8 mouse cellular contexts compared by ENCODE assay signal in the genomic region with DNA sequence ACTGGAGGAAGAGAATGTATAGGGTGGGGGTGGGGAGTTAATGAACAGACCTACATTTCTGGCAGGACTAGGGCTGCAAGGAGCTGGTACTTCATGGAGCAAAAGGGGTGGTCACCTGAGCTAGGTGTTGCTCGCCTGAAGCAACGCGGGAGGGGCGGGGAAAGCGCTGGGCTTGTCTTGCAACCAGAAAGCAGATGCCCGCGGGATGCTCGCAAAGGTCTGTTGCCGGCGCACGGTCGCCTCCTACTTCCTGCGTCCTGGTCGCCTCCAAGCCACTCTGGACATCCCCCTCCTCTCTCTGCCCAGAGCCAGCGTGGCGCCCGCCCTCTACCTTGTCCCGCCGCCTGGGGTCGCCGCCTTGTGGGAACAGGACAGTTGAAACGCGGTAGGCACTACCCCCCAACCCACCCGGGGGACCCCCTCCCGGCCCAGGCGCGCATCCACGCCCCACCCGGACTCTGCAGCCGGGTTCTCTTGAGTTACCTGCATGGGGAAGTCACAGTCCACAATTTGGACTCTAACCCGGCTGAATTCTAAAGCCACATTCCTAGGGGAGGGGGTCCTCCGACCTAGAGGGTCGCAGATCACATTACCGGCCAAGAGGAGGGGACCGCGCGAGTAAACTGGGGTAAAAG. TPM values are rescaled to one million over a fixed set of nuclear protein-coding genes. Genes with fewer than 3 reads are reported as not detected.
A peak's percentile ranks its signal among the peaks of the same experiment; 100 is the strongest.
DNase-seq lines count a peak whose midpoint lies in the region; ATAC-seq and TF ChIP-seq lines count a peak whose summit lies in the region.

No protein-coding gene starts in this region.

- peak overlapping the region; percentile 100 for H3K4me2 ChIP-seq in hindbrain, embryonic 16.5 days (ENCODE audit: low read length)

- WGBS in hindbrain, embryonic 16.5 days, result under 1% methylated on average over 36 of the region's 37 CpGs
- WGBS in liver, adult 2 months, result 3% methylated on average over 37 of the region's 37 CpGs

- ATAC-seq in hindbrain, embryonic 16.5 days, result peak; percentile 63

- DNase-seq in left cerebral cortex, adult 2 months (ENCODE audit: extremely low spot score in 1 of 2, low spot score in 2 of 2), result peak; percentile 15 to 19
- no peak for DNase-seq in left cerebral cortex, postnatal 36 days (ENCODE audit: low spot score in 2 of 2)
- DNase-seq in adrenal gland, postnatal 10 days, result peak; percentile 44
- no peak for DNase-seq in liver, adult 2 months (ENCODE audit: extremely low read depth, low read depth, low spot score)
- peak; percentile 46 for DNase-seq in naive thymus-derived CD4-positive, alpha-beta T cell, adult 2 months (ENCODE audit: low read depth)
- peak; percentile 25 for DNase-seq in urinary bladder, adult 2 months (ENCODE audit: low spot score)

- H3K36me3 ChIP-seq in hindbrain, embryonic 16.5 days (ENCODE audit: control insufficient read depth, insufficient read depth, low read length), result 0 out of 2 replicates have a peak, but pooled peaks cover 2% of the 10 kb centered on the region
- H3K36me3 ChIP-seq in liver, adult 2 months (ENCODE audit: control insufficient read depth, insufficient read depth, low read length), result peaks cover 2% of the 10 kb centered on the region; the same call in 1 of the 2 replicates

- 0 out of 2 replicates have a peak, but pooled peaks have one; percentile 20 for TF ChIP-seq POLR2A in embryonic fibroblast, embryonic 13.5 days (IDR thresholded peaks at IDR 0.05; ENCODE audit: low read depth, low read length)
- TF ChIP-seq POLR2A in liver, adult 2 months (IDR thresholded peaks at IDR 0.05; ENCODE audit: extremely low read depth, insufficient read depth, low read length), result no peak

- H3K4me3 ChIP-seq in left cerebral cortex, adult 2 months, result peak overlapping the region; percentile 84
- H3K4me3 ChIP-seq in embryonic fibroblast, embryonic 13.5 days (ENCODE audit: insufficient read depth, low read length), result peak overlapping the region; percentile 83
- peak overlapping the region; percentile 99 for H3K4me3 ChIP-seq in hindbrain, embryonic 16.5 days (ENCODE audit: low read length)
- H3K4me3 ChIP-seq in liver, adult 2 months (ENCODE audit: insufficient read depth, low read depth, low read length), result peak overlapping the region; percentile 96

- H3K9me3 ChIP-seq in hindbrain, embryonic 16.5 days (ENCODE audit: control insufficient read depth, low read length), result no peaks in the 10 kb centered on the region

- H3K79me2 ChIP-seq in liver, adult 2 months (ENCODE audit: control insufficient read depth, insufficient read depth, low read length), result peaks cover 12% of the 10 kb centered on the region

- H3K9ac ChIP-seq in hindbrain, embryonic 16.5 days (ENCODE audit: low read depth, low read length), result peak overlapping the region; percentile 91
- H3K9ac ChIP-seq in liver, adult 2 months (ENCODE audit: low read depth, low read length), result peak overlapping the region; percentile 79

- no peak; the same call in 1 of the 2 replicates for TF ChIP-seq CTCF in left cerebral cortex, adult 2 months (IDR thresholded peaks at IDR 0.05)
- TF ChIP-seq CTCF in embryonic fibroblast, embryonic 13.5 days (IDR thresholded peaks at IDR 0.05; ENCODE audit: borderline replicate concordance, insufficient read depth, low read length), result no peak
- TF ChIP-seq CTCF in liver, adult 2 months (IDR thresholded peaks at IDR 0.05; ENCODE audit: low read depth, low read length), result 0 out of 2 replicates have a peak, but pooled peaks have one; percentile 2

- intact Hi-C loops in left cerebral cortex, adult 2 months (cut with DNase I), result no loop called here
- intact Hi-C loops in left cerebral cortex, postnatal 36 days (cut with DNase I), result loop anchor here (5.0 kb wide), 1 partner anchor 34 kb away; no protein-coding TSS in a partner anchor

- no peaks in the 10 kb centered on the region; the same call in 1 of the 2 replicates for H3K4me1 ChIP-seq in embryonic fibroblast, embryonic 13.5 days (ENCODE audit: control insufficient read depth, insufficient read depth, low read length)
- peaks cover 9% of the 10 kb centered on the region for H3K4me1 ChIP-seq in hindbrain, embryonic 16.5 days (ENCODE audit: control insufficient read depth, insufficient read depth, low read depth, low read length)
- peaks cover 3% of the 10 kb centered on the region; the same call in 1 of the 2 replicates for H3K4me1 ChIP-seq in liver, adult 2 months (ENCODE audit: control insufficient read depth, insufficient read depth, low read length)

- H3K27ac ChIP-seq in left cerebral cortex, adult 2 months, result no peak overlapping the region; the same call in 1 of the 2 replicates
- H3K27ac ChIP-seq in embryonic fibroblast, embryonic 13.5 days (ENCODE audit: insufficient read depth, low read length), result no peak overlapping the region
- peak overlapping the region; percentile 19 for H3K27ac ChIP-seq in hindbrain, embryonic 16.5 days (ENCODE audit: low read depth, low read length)
- H3K27ac ChIP-seq in liver, adult 2 months (replicated peaks; ENCODE audit: insufficient read depth, low read depth, low read length), result no peak overlapping the region

- H3K27me3 ChIP-seq in hindbrain, embryonic 16.5 days (replicated peaks; ENCODE audit: control insufficient read depth, insufficient read depth, low read length), result no peaks in the 10 kb centered on the region
- H3K27me3 ChIP-seq in liver, adult 2 months (ENCODE audit: control insufficient read depth, insufficient read depth, low read length), result no peaks in the 10 kb centered on the region

RNA-seq across cellular contexts. Expression of a gene that starts 0.9 kb away (rescaled TPM):
- 10 to 100 TPM; 52.2 to 53.3 TPM for total RNA-seq in left cerebral cortex, adult 2 months (2021)
- total RNA-seq in left cerebral cortex, postnatal 36 days (2021), result 10 to 100 TPM; 41.4 to 54.6 TPM
- 10 to 100 TPM; 25.0 to 33.7 TPM for total RNA-seq in adrenal gland, postnatal 10 days (2021)
- 32.2 and 32.3 TPM in 2 replicates for polyA plus RNA-seq in embryonic fibroblast, embryonic 13.5 days (2011; ENCODE audit: insufficient read length, low read depth, missing spikeins)
- 14.2 and 16.8 TPM in 2 replicates for polyA plus RNA-seq in hindbrain, embryonic 16.5 days (2015; fragmentation: Nextera tagmentation; extraction: Ambion mirVana)
- total RNA-seq in liver, adult 2 months (2014; rRNA removed), result 6.4 and 7.8 TPM in 2 replicates
- polyA plus RNA-seq in liver, adult 2 months (2012; rRNA removed), result 5.3 and 6.5 TPM in 2 replicates
- polyA plus RNA-seq in urinary bladder, adult 2 months (2012; rRNA removed), result 7.5 and 10.4 TPM in 2 replicates

Comparison
In these comparisons a context has a peak if more than half of its experiments do, and no peak if none do; other contexts are left out.
1. DNase-seq: peak in left cerebral cortex, adult 2 months (2 of 2), adrenal gland, postnatal 10 days (single experiment), naive thymus-derived CD4-positive, alpha-beta T cell, adult 2 months (single experiment) and urinary bladder, adult 2 months (single experiment); none in left cerebral cortex, postnatal 36 days (0 of 2) and liver, adult 2 months (single experiment).
2. Peak in every context shown above with its lines, with median percentiles within 50 percentile points of each other: H3K4me3 ChIP-seq.